Mouse (Mus musculus): ENCODE data around the gene Fyb2. TPM values are rescaled to one million over a fixed set of nuclear protein-coding genes. Genes with fewer than 3 reads are reported as not detected.

The Fyb2 gene
- polyA plus RNA-seq, 1 experiment from 2014 or later = 0.08 TPM

DNA sequence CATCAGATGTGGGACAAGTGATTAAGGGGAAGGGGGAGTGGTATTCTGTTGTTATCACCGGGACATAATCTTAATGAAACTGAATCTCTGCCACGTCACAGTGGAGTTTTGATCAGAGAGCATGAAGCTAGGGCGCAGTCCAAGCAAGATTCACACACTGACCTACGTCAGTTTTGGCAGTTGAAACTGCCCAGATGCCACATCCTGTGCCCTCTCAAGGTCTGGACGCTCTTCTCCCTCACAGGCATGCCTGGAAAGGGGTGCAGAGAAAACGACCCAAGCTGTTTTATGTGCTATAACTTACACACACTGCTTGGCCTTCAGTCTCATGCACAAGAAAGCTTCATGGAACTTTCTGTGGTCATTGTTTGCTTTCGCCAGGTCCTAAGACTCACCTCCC is 74.4 kb downstream of the Fyb2 start:
- Histone ChIP-seq H3K4me1 (ENCODE audit: control insufficient read depth, insufficient read depth, low read length) (no peaks in the 10 kb centered on the region), H3K4me2 (ENCODE audit: low read depth, severe bottlenecking) (no peak overlapping the region), H3K36me3 (ENCODE audit: control insufficient read depth, insufficient read depth, low read length) (no peaks in the 10 kb centered on the region), H3K4me3 (ENCODE audit: low read depth, low read length) (no peak overlapping the region), H3K9me3 (ENCODE audit: control insufficient read depth, low read length) (no peaks in the 10 kb centered on the region), H3K9ac (ENCODE audit: low read length) (no peak overlapping the region), H3K27ac (replicated peaks; ENCODE audit: low read depth, low read length) (no peak overlapping the region), H3K27me3 (ENCODE audit: control insufficient read depth, insufficient read depth, low read length) (no peaks in the 10 kb centered on the region)
- DNase-seq (ENCODE audit: low spot score) (no peak), ATAC-seq (ENCODE audit: insufficient number of reproducible peaks, low FRiP score, low TSS enrichment, low read depth) (no peak)
- WGBS = 74% methylated on average over 7 of the region's 7 CpGs

DNA sequence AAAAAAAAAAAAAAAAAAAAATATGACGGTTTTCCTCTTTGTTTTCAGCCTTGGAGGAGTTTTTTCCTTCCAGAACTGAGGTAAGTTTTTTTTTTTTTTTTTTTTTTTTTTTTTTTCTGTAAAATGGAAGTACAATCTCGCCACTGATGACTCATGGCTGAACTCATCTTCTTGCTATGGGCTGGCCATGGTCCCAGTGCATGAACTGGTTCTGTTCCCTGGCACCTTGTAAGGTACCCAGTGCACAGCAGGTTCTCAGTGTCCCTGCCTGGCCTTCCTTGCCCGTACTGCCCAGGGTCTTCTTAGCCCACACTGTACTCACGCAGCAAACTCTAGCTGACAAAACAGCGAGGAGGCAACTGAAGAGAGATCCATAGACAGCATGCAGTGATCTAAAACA is 74.8 kb downstream of the Fyb2 start:
- H3K36me3 ChIP-seq (ENCODE audit: control insufficient read depth, insufficient read depth, low read length) = no peaks in the 10 kb centered on the region
- 79% methylated on average over 5 of the region's 5 CpGs for WGBS

DNA sequence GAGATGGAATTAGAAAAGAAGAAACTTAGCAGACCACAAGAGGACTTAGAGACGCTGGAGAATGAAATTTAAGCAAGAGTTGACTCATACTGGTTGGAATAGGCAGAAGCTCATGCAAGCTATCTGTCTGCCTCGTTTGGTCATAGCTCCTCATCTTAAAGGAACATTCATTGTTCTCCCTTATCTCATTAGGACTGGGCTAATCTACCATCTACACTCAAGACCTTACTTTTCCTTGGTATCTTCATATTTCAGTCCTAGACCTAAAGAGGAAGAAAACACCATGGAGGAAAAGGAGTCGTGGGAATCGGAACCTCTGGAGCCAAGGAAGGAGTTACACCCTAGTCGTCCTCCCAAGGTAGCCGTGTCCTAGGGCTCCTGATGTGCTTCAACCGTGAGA is 75.5 kb downstream of the Fyb2 start:
- ATAC-seq (ENCODE audit: insufficient number of reproducible peaks, low FRiP score, low TSS enrichment, low read depth) = no peak
- Histone ChIP-seq H3K9me3 (ENCODE audit: control insufficient read depth, low read length) (no peaks in the 10 kb centered on the region), H3K4me3 (ENCODE audit: low read depth, low read length) (no peak overlapping the region), H3K4me1 (ENCODE audit: control insufficient read depth, insufficient read depth, low read length) (no peaks in the 10 kb centered on the region), H3K36me3 (ENCODE audit: control insufficient read depth, insufficient read depth, low read length) (no peaks in the 10 kb centered on the region), H3K9ac (ENCODE audit: low read length) (no peak overlapping the region), H3K27me3 (ENCODE audit: control insufficient read depth, insufficient read depth, low read length) (no peaks in the 10 kb centered on the region), H3K27ac (replicated peaks; ENCODE audit: low read depth, low read length) (no peak overlapping the region), H3K4me2 (ENCODE audit: low read depth, severe bottlenecking) (no peak overlapping the region)
- DNase-seq (ENCODE audit: low spot score) = no peak
- WGBS = 91% methylated on average over 7 of the region's 7 CpGs

More for the DNA sequence above, 74.8 kb downstream of the Fyb2 start:
- H3K4me1 ChIP-seq (ENCODE audit: control insufficient read depth, insufficient read depth, low read length) = no peaks in the 10 kb centered on the region
- no peak overlapping the region for H3K9ac ChIP-seq (ENCODE audit: low read length)
- H3K27ac ChIP-seq (replicated peaks; ENCODE audit: low read depth, low read length) = no peak overlapping the region
- no peak for DNase-seq (ENCODE audit: low spot score)
- no peak overlapping the region for H3K4me2 ChIP-seq (ENCODE audit: low read depth, severe bottlenecking)
- no peaks in the 10 kb centered on the region for H3K9me3 ChIP-seq (ENCODE audit: control insufficient read depth, low read length)
- ATAC-seq (ENCODE audit: insufficient number of reproducible peaks, low FRiP score, low TSS enrichment, low read depth) = no peak
- H3K27me3 ChIP-seq (ENCODE audit: control insufficient read depth, insufficient read depth, low read length) = no peaks in the 10 kb centered on the region
- no peak overlapping the region for H3K4me3 ChIP-seq (ENCODE audit: low read depth, low read length)

DNA sequence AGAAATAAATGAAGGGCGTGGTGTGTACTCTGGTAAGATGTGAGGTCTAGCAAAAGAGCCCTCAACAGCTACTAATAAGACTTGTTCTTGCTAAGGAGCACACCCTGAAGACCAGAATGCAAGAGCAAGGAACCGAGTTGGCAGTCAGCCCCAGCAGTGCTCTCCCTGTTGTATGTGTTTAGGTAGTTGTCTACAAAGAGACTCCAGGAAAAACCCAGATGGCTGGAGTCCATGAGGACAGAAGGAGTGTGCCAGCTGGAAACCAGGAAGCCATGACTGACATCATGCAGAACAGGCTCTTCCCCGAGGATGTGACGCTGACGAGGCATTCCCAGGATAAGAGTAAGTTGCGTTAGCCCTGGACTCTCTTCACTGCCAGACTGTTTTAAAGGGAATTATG is 76.8 kb downstream of the Fyb2 start:
- no peak for ATAC-seq (ENCODE audit: insufficient number of reproducible peaks, low FRiP score, low TSS enrichment, low read depth)
- H3K9ac ChIP-seq (ENCODE audit: low read length) = no peak overlapping the region

DNA sequence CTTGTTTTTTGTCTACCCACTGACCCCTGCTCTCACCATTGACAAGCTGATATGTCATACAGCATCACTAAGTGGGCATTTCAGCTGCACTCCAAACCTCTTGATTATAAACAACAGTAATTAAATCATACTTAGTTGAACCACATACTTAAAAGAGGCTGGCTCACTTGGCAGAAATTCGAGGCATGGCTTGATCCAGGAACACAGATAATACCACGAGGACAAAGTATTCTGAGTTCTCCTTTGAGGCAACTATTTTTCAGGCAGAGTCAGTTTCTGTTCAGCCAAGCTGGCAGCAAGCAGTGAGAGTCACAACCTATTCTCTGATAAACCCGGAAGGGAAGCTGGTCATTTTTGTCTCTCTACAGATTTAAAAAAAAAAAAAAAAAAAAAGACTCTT is 77.4 kb downstream of the Fyb2 start:
- Histone ChIP-seq H3K27me3 (ENCODE audit: control insufficient read depth, insufficient read depth, low read length) (no peaks in the 10 kb centered on the region), H3K9ac (ENCODE audit: low read length) (no peak overlapping the region), H3K9me3 (ENCODE audit: control insufficient read depth, low read length) (no peaks in the 10 kb centered on the region), H3K4me3 (ENCODE audit: low read depth, low read length) (no peak overlapping the region), H3K36me3 (ENCODE audit: control insufficient read depth, insufficient read depth, low read length) (no peaks in the 10 kb centered on the region), H3K27ac (replicated peaks; ENCODE audit: low read depth, low read length) (no peak overlapping the region), H3K4me1 (ENCODE audit: control insufficient read depth, insufficient read depth, low read length) (no peaks in the 10 kb centered on the region), H3K4me2 (ENCODE audit: low read depth, severe bottlenecking) (no peak overlapping the region)
- DNase-seq (ENCODE audit: low spot score) (no peak), ATAC-seq (ENCODE audit: insufficient number of reproducible peaks, low FRiP score, low TSS enrichment, low read depth) (no peak)
- 88% methylated on average over 3 of the region's 3 CpGs for WGBS

More for the DNA sequence above, 76.8 kb downstream of the Fyb2 start:
- Histone ChIP-seq H3K4me1 (ENCODE audit: control insufficient read depth, insufficient read depth, low read length) (no peaks in the 10 kb centered on the region), H3K4me3 (ENCODE audit: low read depth, low read length) (no peak overlapping the region), H3K4me2 (ENCODE audit: low read depth, severe bottlenecking) (no peak overlapping the region), H3K27ac (replicated peaks; ENCODE audit: low read depth, low read length) (no peak overlapping the region), H3K36me3 (ENCODE audit: control insufficient read depth, insufficient read depth, low read length) (no peaks in the 10 kb centered on the region), H3K9me3 (ENCODE audit: control insufficient read depth, low read length) (no peaks in the 10 kb centered on the region), H3K27me3 (ENCODE audit: control insufficient read depth, insufficient read depth, low read length) (no peaks in the 10 kb centered on the region)
- no peak for DNase-seq (ENCODE audit: low spot score)
- WGBS = 86% methylated on average over 6 of the region's 6 CpGs

DNA sequence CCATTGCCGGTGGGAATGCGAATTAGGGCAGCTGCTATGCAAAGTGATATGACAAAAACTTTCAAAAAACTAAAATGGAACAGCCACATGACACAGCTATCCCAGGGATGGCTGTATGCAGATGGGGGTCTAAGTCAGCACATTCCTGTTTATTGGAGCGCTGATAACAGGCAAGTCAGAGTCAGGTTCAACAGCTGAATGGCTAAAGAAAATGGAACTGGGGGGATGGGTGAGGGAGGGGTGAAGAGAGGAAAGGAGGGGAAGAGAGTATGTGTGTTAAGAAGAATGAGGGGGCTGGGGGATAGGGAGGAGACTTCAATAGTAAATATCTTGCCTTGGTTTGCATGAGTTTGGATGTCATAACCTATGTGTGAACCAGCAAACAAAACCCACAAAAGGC is 79.0 kb downstream of the Fyb2 start:
- Histone ChIP-seq H3K9me3 (ENCODE audit: control insufficient read depth, low read length) (no peaks in the 10 kb centered on the region), H3K27ac (replicated peaks; ENCODE audit: low read depth, low read length) (no peak overlapping the region), H3K9ac (ENCODE audit: low read length) (no peak overlapping the region), H3K36me3 (ENCODE audit: control insufficient read depth, insufficient read depth, low read length) (no peaks in the 10 kb centered on the region), H3K4me2 (ENCODE audit: low read depth, severe bottlenecking) (no peak overlapping the region), H3K27me3 (ENCODE audit: control insufficient read depth, insufficient read depth, low read length) (no peaks in the 10 kb centered on the region), H3K4me1 (ENCODE audit: control insufficient read depth, insufficient read depth, low read length) (no peaks in the 10 kb centered on the region), H3K4me3 (ENCODE audit: low read depth, low read length) (no peak overlapping the region)
- DNase-seq (ENCODE audit: low spot score) (no peak), ATAC-seq (ENCODE audit: insufficient number of reproducible peaks, low FRiP score, low TSS enrichment, low read depth) (no peak)
- 88% methylated on average over 3 of the region's 3 CpGs for WGBS

DNA sequence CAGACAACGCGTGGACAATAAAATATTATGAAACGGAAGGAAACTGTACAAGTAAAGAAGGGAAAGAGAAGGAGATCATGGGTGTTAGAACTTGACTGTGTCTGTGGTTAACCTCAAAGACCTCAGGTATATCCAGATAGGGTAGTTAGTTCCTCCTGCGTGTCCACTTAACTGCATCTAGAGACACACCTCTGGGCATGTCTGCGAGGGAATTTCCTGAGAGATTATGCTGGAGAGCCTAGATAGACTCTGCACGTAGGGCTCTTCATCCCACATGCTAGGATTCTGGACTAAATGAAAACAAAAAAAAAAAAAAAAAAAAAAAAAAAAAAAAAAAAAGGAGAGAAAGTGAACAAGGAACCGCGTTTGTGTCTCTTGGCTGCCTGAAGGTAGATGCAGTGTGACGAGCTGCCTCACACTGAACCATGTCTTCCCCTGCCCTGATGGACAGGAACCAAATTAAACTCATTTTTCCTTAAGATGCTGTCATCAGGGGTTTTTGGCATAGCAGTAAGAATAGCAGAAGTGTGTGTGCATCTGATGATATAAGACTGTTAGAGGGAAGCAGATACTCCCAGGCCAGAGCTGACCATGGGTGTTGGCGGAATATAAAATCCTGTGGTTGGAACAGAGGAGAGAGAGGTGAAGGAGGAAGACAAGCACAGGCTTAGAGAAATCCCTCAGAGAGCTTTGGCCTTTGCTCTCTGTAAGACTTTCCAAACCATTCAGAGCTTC is 80.1 kb downstream of the Fyb2 start:
- ATAC-seq (ENCODE audit: insufficient number of reproducible peaks, low FRiP score, low TSS enrichment, low read depth) = no peak
- no peaks in the 10 kb centered on the region for H3K9me3 ChIP-seq (ENCODE audit: control insufficient read depth, low read length)
- H3K9ac ChIP-seq (ENCODE audit: low read length) = no peak overlapping the region
- no peak overlapping the region for H3K27ac ChIP-seq (replicated peaks; ENCODE audit: low read depth, low read length)
- no peaks in the 10 kb centered on the region for H3K4me1 ChIP-seq (ENCODE audit: control insufficient read depth, insufficient read depth, low read length)
- WGBS = 93% methylated on average over 10 of the region's 10 CpGs
- no peaks in the 10 kb centered on the region for H3K27me3 ChIP-seq (ENCODE audit: control insufficient read depth, insufficient read depth, low read length)
- no peak overlapping the region for H3K4me3 ChIP-seq (ENCODE audit: low read depth, low read length)
- H3K4me2 ChIP-seq (ENCODE audit: low read depth, severe bottlenecking) = no peak overlapping the region
- no peak for DNase-seq (ENCODE audit: low spot score)
- H3K36me3 ChIP-seq (ENCODE audit: control insufficient read depth, insufficient read depth, low read length) = no peaks in the 10 kb centered on the region

DNA sequence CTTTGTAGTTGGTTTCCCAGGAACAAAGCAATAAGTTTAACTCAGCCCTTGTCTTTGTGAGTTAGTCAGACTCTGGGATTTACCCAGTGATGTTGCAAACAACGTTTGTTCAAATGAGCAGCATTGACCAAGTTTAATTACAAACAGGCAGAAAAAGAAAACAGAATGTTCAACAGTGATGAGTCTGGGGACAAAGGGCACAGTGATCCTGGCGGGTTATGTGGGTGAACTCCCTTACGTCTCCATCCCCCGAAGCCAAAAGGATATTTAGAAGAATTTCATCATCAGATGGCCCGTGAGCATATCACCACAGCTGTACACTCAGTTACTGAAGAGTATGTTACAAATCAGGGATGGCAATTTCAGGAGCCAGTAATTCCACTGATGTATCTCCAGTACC is 86.4 kb downstream of the Fyb2 start:
- H3K36me3 ChIP-seq (ENCODE audit: control insufficient read depth, insufficient read depth, low read length) = no peaks in the 10 kb centered on the region
- H3K4me1 ChIP-seq (ENCODE audit: control insufficient read depth, insufficient read depth, low read length) = no peaks in the 10 kb centered on the region
- no peak for DNase-seq (ENCODE audit: low spot score)
- no peak overlapping the region for H3K27ac ChIP-seq (replicated peaks; ENCODE audit: low read depth, low read length)
- no peaks in the 10 kb centered on the region for H3K27me3 ChIP-seq (ENCODE audit: control insufficient read depth, insufficient read depth, low read length)
- 85% methylated on average over 5 of the region's 5 CpGs for WGBS
- H3K9me3 ChIP-seq (ENCODE audit: control insufficient read depth, low read length) = no peaks in the 10 kb centered on the region
- no peak for ATAC-seq (ENCODE audit: insufficient number of reproducible peaks, low FRiP score, low TSS enrichment, low read depth)
- H3K4me3 ChIP-seq (ENCODE audit: low read depth, low read length) = no peak overlapping the region
- no peak overlapping the region for H3K9ac ChIP-seq (ENCODE audit: low read length)
- no peak overlapping the region for H3K4me2 ChIP-seq (ENCODE audit: low read depth, severe bottlenecking)

DNA sequence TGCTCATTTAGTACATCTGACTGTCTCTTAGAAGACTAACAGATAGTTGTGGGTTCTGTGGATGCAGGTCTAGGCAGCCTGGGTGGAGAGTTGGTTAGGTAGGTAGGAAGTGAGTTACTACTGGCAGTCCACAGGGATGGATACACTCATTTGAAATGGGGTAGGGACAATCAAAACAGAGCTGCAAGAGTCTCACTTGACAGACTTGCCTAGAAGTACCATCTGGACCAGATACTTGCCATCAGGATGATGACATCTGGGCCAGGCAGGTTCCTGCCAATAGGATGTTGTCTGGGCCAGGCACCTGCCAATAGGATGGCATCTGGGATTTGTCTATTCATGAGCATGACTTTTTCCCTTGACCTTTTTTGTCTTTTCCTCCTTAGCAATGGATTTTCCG is 88.5 kb downstream of the Fyb2 start:
- 71% methylated on average over 1 of the region's 1 CpGs for WGBS
- H3K4me3 ChIP-seq (ENCODE audit: low read depth, low read length) = no peak overlapping the region

More for the DNA sequence above, 88.5 kb downstream of the Fyb2 start:
- no peak for DNase-seq (ENCODE audit: low spot score)
- no peak overlapping the region for H3K9ac ChIP-seq (ENCODE audit: low read length)
- no peaks in the 10 kb centered on the region for H3K4me1 ChIP-seq (ENCODE audit: control insufficient read depth, insufficient read depth, low read length)
- H3K9me3 ChIP-seq (ENCODE audit: control insufficient read depth, low read length) = no peaks in the 10 kb centered on the region
- no peak for ATAC-seq (ENCODE audit: insufficient number of reproducible peaks, low FRiP score, low TSS enrichment, low read depth)
- no peaks in the 10 kb centered on the region for H3K27me3 ChIP-seq (ENCODE audit: control insufficient read depth, insufficient read depth, low read length)
- H3K4me2 ChIP-seq (ENCODE audit: low read depth, severe bottlenecking) = no peak overlapping the region
- no peaks in the 10 kb centered on the region for H3K36me3 ChIP-seq (ENCODE audit: control insufficient read depth, insufficient read depth, low read length)
- H3K27ac ChIP-seq (replicated peaks; ENCODE audit: low read depth, low read length) = no peak overlapping the region

All from limb, embryonic 11.5 days (tissue).